Mouse (Mus musculus) stomach, embryonic 16.5 days (tissue): ENCODE data around the gene Lrrc27. TPM values are rescaled to one million over a fixed set of nuclear protein-coding genes. Genes with fewer than 3 reads are reported as not detected.

Experiments used
- ATAC-seq: fragments of 200-750 bp; cut with Nextera tagmentation; 2 replicates; pipeline ENCODE4 v1.8.0; 2017; ENCODE audit warnings: moderate number of reproducible peaks, moderate TSS enrichment; ENCODE audit not compliant: insufficient read depth, low FRiP score
- H3K27ac ChIP-seq: fragments of 300-500 bp; sonication (generic); 2 replicates; pipeline ENCODE4 v1.5.1; 2014; ENCODE audit warnings: low read length
- H3K27me3 ChIP-seq: fragments of 300-500 bp; sonication (generic); 2 replicates; pipeline ENCODE4 v1.6.1; 2014; ENCODE audit warnings: low read length, control low read depth, mixed read lengths; ENCODE audit not compliant: control insufficient read depth, insufficient read depth
- H3K36me3 ChIP-seq: fragments of 300-500 bp; sonication (generic); 2 replicates; pipeline ENCODE4 v1.6.1; 2014; ENCODE audit warnings: low read length; ENCODE audit not compliant: control insufficient read depth, insufficient read depth
- H3K4me1 ChIP-seq: fragments of 300-500 bp; sonication (generic); 2 replicates; pipeline ENCODE4 v1.6.1; 2014; ENCODE audit warnings: low read length, control low read depth, mixed read lengths; ENCODE audit not compliant: control insufficient read depth, insufficient read depth
- H3K4me2 ChIP-seq: fragments of 300-500 bp; sonication (generic); 2 replicates; pipeline ENCODE4 v1.6.1; 2014; ENCODE audit warnings: low read depth, low read length, mixed read lengths
- H3K4me3 ChIP-seq: fragments of 300-500 bp; sonication (generic); replicated peaks from 2 replicates; pipeline ENCODE4 v1.5.1; 2014; ENCODE audit warnings: mild to moderate bottlenecking, low read length
- H3K9ac ChIP-seq: fragments of 300-500 bp; sonication (generic); 2 replicates; pipeline ENCODE4 v1.6.1; 2014; ENCODE audit warnings: low read length
- H3K9me3 ChIP-seq: fragments of 300-500 bp; sonication (generic); replicated peaks from 2 replicates; pipeline ENCODE4 v1.6.1; 2016; ENCODE audit warnings: low read length, control low read depth; ENCODE audit not compliant: control insufficient read depth
- WGBS: fragments of 180-500 bp; shearing (Covaris S2); extraction: QIAGEN DNeasy Blood & Tissue Kit; methylation state at CpG from one replicate; pipeline ENCODE4 v1.1.7; 2014; 5-methylcytosine and 5-hydroxymethylcytosine counted together
- polyA plus RNA-seq: library from polyadenylated mRNA; unstranded; fragments of >200 nt; fragmentation: Nextera tagmentation; extraction: Ambion mirVana; gene quantifications from 2 replicates; pipeline ENCODE4 v1.2.1, GENCODE M21; 2015

Lrrc27 gene
- polyA plus RNA-seq, 1 experiment from 2014 or later: 4.4 TPM

GRCm38 (mm10) chr7:139254626-139255025, 41.8 kb downstream of the Lrrc27 start:
- peaks cover 56% of the 10 kb centered on the region for H3K4me1 ChIP-seq
- H3K36me3 ChIP-seq: peaks cover 12% of the 10 kb centered on the region; the same call in 1 of the 2 replicates
- no peaks in the 10 kb centered on the region for H3K27me3 ChIP-seq
- H3K4me2 ChIP-seq: no peak overlapping the region
- no peak overlapping the region for H3K9ac ChIP-seq
- no peak overlapping the region for H3K27ac ChIP-seq
- H3K9me3 ChIP-seq: no peaks in the 10 kb centered on the region
- H3K4me3 ChIP-seq: no peak overlapping the region
- 79% methylated on average over 5 of the region's 5 CpGs for WGBS
- no peak for ATAC-seq

GRCm38 (mm10) chr7:139257752-139258542, 45.2 kb downstream of the Lrrc27 start:
- WGBS: 48% methylated on average over 10 of the region's 10 CpGs
- H3K9ac ChIP-seq: no peak overlapping the region
- ATAC-seq: peak; percentile 91
- H3K9me3 ChIP-seq: 0 out of 2 replicates have a peak, but pooled peaks cover 4% of the 10 kb centered on the region
- peak overlapping the region; percentile 85 for H3K27ac ChIP-seq
- H3K27me3 ChIP-seq: no peaks in the 10 kb centered on the region
- H3K36me3 ChIP-seq: peaks cover 19% of the 10 kb centered on the region; the same call in 1 of the 2 replicates
- H3K4me2 ChIP-seq: peak overlapping the region; percentile 36
- H3K4me3 ChIP-seq: no peak overlapping the region
- peaks cover 23% of the 10 kb centered on the region for H3K4me1 ChIP-seq

GRCm38 (mm10) chr7:139264337-139264736, 51.5 kb downstream of the Lrrc27 start:
- Histone ChIP-seq H3K9me3 (0 out of 2 replicates have a peak, but pooled peaks cover 4% of the 10 kb centered on the region), H3K4me1 (peaks cover 25% of the 10 kb centered on the region), H3K4me2 (no peak overlapping the region), H3K27ac (no peak overlapping the region), H3K4me3 (no peak overlapping the region), H3K27me3 (no peaks in the 10 kb centered on the region), H3K36me3 (0 out of 2 replicates have a peak, but pooled peaks cover 8% of the 10 kb centered on the region), H3K9ac (peak overlapping the region; percentile 28; the same call in 1 of the 2 replicates)
- WGBS: 44% methylated on average over 4 of the region's 4 CpGs
- no peak for ATAC-seq

- Histone ChIP-seq H3K4me2 (no peak overlapping the region), H3K9ac (no peak overlapping the region), H3K27ac (no peak overlapping the region), H3K27me3 (no peaks in the 10 kb centered on the region), H3K4me3 (no peak overlapping the region), H3K4me1 (peaks cover 25% of the 10 kb centered on the region), H3K9me3 (0 out of 2 replicates have a peak, but pooled peaks cover 4% of the 10 kb centered on the region), H3K36me3 (0 out of 2 replicates have a peak, but pooled peaks cover 4% of the 10 kb centered on the region)
- ATAC-seq: no peak
- WGBS: 55% methylated on average over 6 of the region's 6 CpGs
Measured at GRCm38 (mm10) chr7:139265634-139266033, 52.8 kb downstream of the Lrrc27 start.

- H3K4me2 ChIP-seq: no peak overlapping the region
- H3K27me3 ChIP-seq: no peaks in the 10 kb centered on the region
- H3K27ac ChIP-seq: no peak overlapping the region; the same call in 1 of the 2 replicates
- no peak overlapping the region for H3K4me3 ChIP-seq
- H3K9me3 ChIP-seq: no peaks in the 10 kb centered on the region
- ATAC-seq: peak; percentile 57
- WGBS: 68% methylated on average over 6 of the region's 6 CpGs
- H3K36me3 ChIP-seq: no peaks in the 10 kb centered on the region
- no peak overlapping the region for H3K9ac ChIP-seq
- H3K4me1 ChIP-seq: peaks cover 26% of the 10 kb centered on the region
Measured at GRCm38 (mm10) chr7:139266431-139266830, 53.6 kb downstream of the Lrrc27 start.

- WGBS: 69% methylated on average over 8 of the region's 8 CpGs
- H3K9me3 ChIP-seq: no peaks in the 10 kb centered on the region
- H3K36me3 ChIP-seq: no peaks in the 10 kb centered on the region
- H3K4me1 ChIP-seq: peaks cover 33% of the 10 kb centered on the region
- H3K4me3 ChIP-seq: no peak overlapping the region
- no peak for ATAC-seq
- H3K4me2 ChIP-seq: no peak overlapping the region
- no peaks in the 10 kb centered on the region for H3K27me3 ChIP-seq
- H3K27ac ChIP-seq: no peak overlapping the region; the same call in 1 of the 2 replicates
- H3K9ac ChIP-seq: 0 out of 2 replicates have a peak overlapping the region, but pooled peaks have one; percentile 13
Measured at GRCm38 (mm10) chr7:139266886-139267870, 54.4 kb downstream of the Lrrc27 start.

- no peaks in the 10 kb centered on the region for H3K27me3 ChIP-seq
- no peaks in the 10 kb centered on the region for H3K36me3 ChIP-seq
- no peaks in the 10 kb centered on the region for H3K9me3 ChIP-seq
- H3K4me1 ChIP-seq: peaks cover 36% of the 10 kb centered on the region
- no peak overlapping the region for H3K4me2 ChIP-seq
- H3K9ac ChIP-seq: no peak overlapping the region
- H3K27ac ChIP-seq: no peak overlapping the region
- 87% methylated on average over 1 of the region's 1 CpGs for WGBS
- no peak overlapping the region for H3K4me3 ChIP-seq
- ATAC-seq: no peak
Measured at GRCm38 (mm10) chr7:139270738-139271137, 58.0 kb downstream of the Lrrc27 start.

- no peaks in the 10 kb centered on the region for H3K9me3 ChIP-seq
- ATAC-seq: no peak
- no peak overlapping the region for H3K9ac ChIP-seq
- H3K27me3 ChIP-seq: no peaks in the 10 kb centered on the region
- H3K4me1 ChIP-seq: peaks cover 35% of the 10 kb centered on the region
- H3K27ac ChIP-seq: peak overlapping the region; percentile 36; the same call in 1 of the 2 replicates
- H3K4me3 ChIP-seq: no peak overlapping the region
- no peaks in the 10 kb centered on the region for H3K36me3 ChIP-seq
- no peak overlapping the region for H3K4me2 ChIP-seq
- WGBS: 50% methylated on average over 5 of the region's 5 CpGs
Measured at GRCm38 (mm10) chr7:139271871-139272270, 59.1 kb downstream of the Lrrc27 start.
